Mouse (Mus musculus): ENCODE data around the gene Atox1. TPM values are rescaled to one million over a fixed set of nuclear protein-coding genes. Genes with fewer than 3 reads are reported as not detected.

Atox1 gene
- polyA plus RNA-seq, 1 experiment from 2014 or later, result 340 TPM

DNA sequence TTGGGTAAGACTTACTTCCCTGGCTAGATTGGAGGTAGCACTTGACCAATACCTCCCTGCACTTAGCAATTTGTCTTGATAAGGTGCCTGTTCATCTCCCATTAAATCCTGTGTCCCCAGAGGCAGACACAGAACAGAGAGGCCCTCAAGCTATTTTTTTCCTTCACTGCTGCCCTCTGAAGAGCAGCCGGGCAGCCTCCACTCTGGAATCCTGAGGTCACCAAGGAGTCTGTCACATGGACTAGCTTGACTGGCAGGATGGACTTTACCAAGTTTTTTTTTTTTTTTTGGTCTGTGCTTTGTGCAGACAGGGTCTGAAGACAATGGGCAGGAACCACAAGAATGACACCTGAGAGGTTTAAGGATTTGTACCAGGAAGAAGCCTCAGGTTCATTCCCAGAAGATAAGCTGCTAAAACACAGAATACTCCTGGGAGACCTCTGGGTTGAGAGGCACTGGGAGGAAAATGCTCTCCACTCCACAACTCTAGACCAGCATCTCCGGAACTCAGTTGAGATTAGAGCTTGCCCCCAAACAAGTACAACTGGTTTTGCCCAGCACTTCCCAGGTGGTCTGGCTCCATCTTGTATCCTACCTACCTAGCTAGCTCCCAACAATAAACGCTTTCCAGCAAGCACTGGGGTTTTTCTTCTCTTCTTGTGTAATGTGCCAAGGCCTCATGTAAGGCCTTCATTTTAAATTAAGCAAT is 1.0 kb downstream of the Atox1 start:
- Histone ChIP-seq H3K9ac (peak overlapping the region; percentile 61), H3K27ac (no peak overlapping the region), H3K4me3 (replicated peaks; ENCODE audit: low read length) (peak overlapping the region; percentile 62), H3K9me3 (ENCODE audit: control insufficient read depth, low read length) (no peaks in the 10 kb centered on the region), H3K4me2 (replicated peaks) (peak overlapping the region; percentile 82), H3K4me1 (replicated peaks; ENCODE audit: control insufficient read depth, insufficient read depth, low read length) (peaks cover 22% of the 10 kb centered on the region), H3K27me3 (ENCODE audit: control insufficient read depth, insufficient read depth, low read length) (no peaks in the 10 kb centered on the region), H3K36me3 (replicated peaks; ENCODE audit: control insufficient read depth, insufficient read depth) (0 out of 2 replicates have a peak, but pooled peaks cover 2% of the 10 kb centered on the region)
- 29% methylated on average over 3 of the region's 3 CpGs for WGBS
- no peak for DNase-seq (ENCODE audit: low spot score)
- ATAC-seq (ENCODE audit: low FRiP score), result no peak

DNA sequence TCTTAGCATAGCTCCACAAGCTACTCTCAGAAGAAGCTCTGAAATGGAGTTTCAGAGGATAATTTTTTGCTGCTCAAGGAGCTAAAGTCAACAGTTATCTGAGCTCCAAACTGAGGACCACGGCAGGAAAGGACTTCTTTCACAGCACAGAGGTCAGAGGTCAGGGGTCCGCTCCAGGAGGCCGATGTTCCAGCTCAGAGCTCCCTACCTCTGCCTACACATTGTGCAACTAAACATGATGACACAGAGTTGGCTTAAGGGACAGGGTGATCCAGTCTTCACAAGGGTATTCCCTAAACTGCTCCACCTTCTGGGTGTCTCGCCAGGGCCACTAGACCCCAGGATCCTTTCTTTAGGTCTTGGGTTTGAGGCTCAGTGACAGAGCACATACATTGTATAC is 2.5 kb downstream of the Atox1 start:
- Histone ChIP-seq H3K4me3 (replicated peaks; ENCODE audit: low read length) (no peak overlapping the region), H3K4me2 (replicated peaks) (no peak overlapping the region), H3K4me1 (replicated peaks; ENCODE audit: control insufficient read depth, insufficient read depth, low read length) (peaks cover 22% of the 10 kb centered on the region), H3K27me3 (ENCODE audit: control insufficient read depth, insufficient read depth, low read length) (no peaks in the 10 kb centered on the region), H3K9ac (no peak overlapping the region), H3K9me3 (ENCODE audit: control insufficient read depth, low read length) (no peaks in the 10 kb centered on the region), H3K36me3 (replicated peaks; ENCODE audit: control insufficient read depth, insufficient read depth) (peaks cover 5% of the 10 kb centered on the region; the same call in 1 of the 2 replicates), H3K27ac (no peak overlapping the region)
- ATAC-seq (ENCODE audit: low FRiP score) (no peak), DNase-seq (ENCODE audit: low spot score) (no peak)
- 51% methylated on average over 4 of the region's 4 CpGs for whole genome bisulfite sequencing

GRCm38 (mm10) chr11:55455166-55455565 is 5.9 kb downstream of the Atox1 start:
- 81% methylated on average over 2 of the region's 2 CpGs for WGBS
- H3K4me3 ChIP-seq (replicated peaks; ENCODE audit: low read length), result no peak overlapping the region
- no peaks in the 10 kb centered on the region for H3K27me3 ChIP-seq (ENCODE audit: control insufficient read depth, insufficient read depth, low read length)
- no peaks in the 10 kb centered on the region for H3K9me3 ChIP-seq (ENCODE audit: control insufficient read depth, low read length)
- H3K4me2 ChIP-seq (replicated peaks), result no peak overlapping the region
- DNase-seq (ENCODE audit: low spot score) (no peak), ATAC-seq (ENCODE audit: low FRiP score) (no peak)
- H3K4me1 ChIP-seq (replicated peaks; ENCODE audit: control insufficient read depth, insufficient read depth, low read length), result peaks cover 17% of the 10 kb centered on the region
- H3K9ac ChIP-seq, result no peak overlapping the region
- no peak overlapping the region for H3K27ac ChIP-seq
- peaks cover 15% of the 10 kb centered on the region; the same call in 1 of the 2 replicates for H3K36me3 ChIP-seq (replicated peaks; ENCODE audit: control insufficient read depth, insufficient read depth)

DNA sequence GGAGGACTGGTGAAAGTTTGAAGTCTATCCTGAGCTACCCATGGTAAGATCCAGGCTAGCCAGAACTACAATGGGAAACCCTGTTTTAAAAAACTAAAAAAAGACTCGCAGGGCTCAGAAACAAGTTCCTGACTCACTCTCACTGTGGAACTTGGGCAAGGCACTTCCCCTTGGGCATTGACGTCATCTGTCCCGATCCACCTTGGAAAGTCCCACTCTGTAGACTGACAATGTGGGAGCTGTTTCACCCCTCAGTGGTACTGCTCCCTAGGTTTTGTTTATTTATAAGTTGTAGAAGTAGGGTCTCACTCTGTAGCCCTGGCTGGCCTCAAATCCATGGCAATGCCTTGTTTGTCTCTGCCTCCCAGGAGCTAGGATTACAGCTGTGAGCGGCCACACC is 7.4 kb downstream of the Atox1 start:
- Histone ChIP-seq H3K9ac (no peak overlapping the region), H3K27ac (no peak overlapping the region), H3K9me3 (ENCODE audit: control insufficient read depth, low read length) (no peaks in the 10 kb centered on the region), H3K36me3 (replicated peaks; ENCODE audit: control insufficient read depth, insufficient read depth) (peaks cover 30% of the 10 kb centered on the region), H3K27me3 (ENCODE audit: control insufficient read depth, insufficient read depth, low read length) (no peaks in the 10 kb centered on the region), H3K4me1 (replicated peaks; ENCODE audit: control insufficient read depth, insufficient read depth, low read length) (0 out of 2 replicates have a peak, but pooled peaks cover 4% of the 10 kb centered on the region), H3K4me2 (replicated peaks) (no peak overlapping the region), H3K4me3 (replicated peaks; ENCODE audit: low read length) (no peak overlapping the region)
- DNase-seq (ENCODE audit: low spot score) (no peak), ATAC-seq (ENCODE audit: low FRiP score) (no peak)
- 82% methylated on average over 4 of the region's 4 CpGs for WGBS

DNA sequence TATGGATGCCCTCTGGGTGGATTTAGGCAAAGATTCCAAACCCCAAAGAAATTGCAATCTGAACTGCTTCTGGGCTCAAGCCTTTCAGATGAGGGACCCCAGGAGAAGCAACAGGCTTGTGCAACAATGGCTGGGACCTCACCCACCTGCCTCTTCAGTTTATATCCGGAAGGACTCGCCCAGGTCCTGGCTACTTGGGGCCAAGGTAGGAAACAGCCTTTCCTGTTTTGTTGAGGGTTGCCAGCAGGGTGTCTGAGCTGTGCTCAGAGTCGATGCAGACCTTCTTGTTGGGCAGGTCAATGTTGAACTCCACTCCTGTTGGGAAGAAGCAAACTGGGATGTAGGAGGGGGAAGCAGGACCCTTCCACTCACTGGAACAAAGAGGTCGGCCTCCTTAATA is 10.7 kb downstream of the Atox1 start:
- H3K4me2 ChIP-seq (replicated peaks), result no peak overlapping the region
- ATAC-seq (ENCODE audit: low FRiP score) (no peak), DNase-seq (ENCODE audit: low spot score) (no peak)
- no peak overlapping the region for H3K4me3 ChIP-seq (replicated peaks; ENCODE audit: low read length)
- H3K27me3 ChIP-seq (ENCODE audit: control insufficient read depth, insufficient read depth, low read length), result no peaks in the 10 kb centered on the region
- H3K36me3 ChIP-seq (replicated peaks; ENCODE audit: control insufficient read depth, insufficient read depth), result peaks cover 42% of the 10 kb centered on the region
- H3K9me3 ChIP-seq (ENCODE audit: control insufficient read depth, low read length), result no peaks in the 10 kb centered on the region
- H3K9ac ChIP-seq, result no peak overlapping the region
- 68% methylated on average over 4 of the region's 4 CpGs for WGBS
- no peak overlapping the region for H3K27ac ChIP-seq
- H3K4me1 ChIP-seq (replicated peaks; ENCODE audit: control insufficient read depth, insufficient read depth, low read length), result no peaks in the 10 kb centered on the region

- no peaks in the 10 kb centered on the region for H3K27me3 ChIP-seq (ENCODE audit: control insufficient read depth, insufficient read depth, low read length)
These were observed 11.5 kb downstream of the Atox1 start for GRCm38 (mm10) chr11:55449531-55449930.

DNA sequence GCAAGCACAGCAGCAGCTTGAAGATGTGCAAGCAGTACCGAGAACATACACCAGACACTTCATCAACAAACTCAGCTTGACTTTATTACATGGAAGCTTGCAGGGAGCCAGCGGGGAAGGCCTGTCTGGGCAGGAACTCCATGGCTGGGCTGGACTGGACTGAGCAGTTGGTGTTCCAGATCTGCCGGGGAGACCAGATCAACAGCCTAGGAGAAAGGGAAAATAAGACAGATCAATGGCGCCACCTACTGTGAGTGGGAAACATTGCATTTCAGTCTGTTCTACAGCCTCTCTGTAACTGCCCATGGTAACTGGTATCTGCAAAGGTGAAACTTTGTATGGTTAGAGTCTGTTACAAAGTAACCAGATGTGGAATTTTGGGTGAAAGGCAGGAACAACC is 14.5 kb downstream of the Atox1 start:
- Histone ChIP-seq H3K27ac (no peak overlapping the region), H3K27me3 (ENCODE audit: control insufficient read depth, insufficient read depth, low read length) (no peaks in the 10 kb centered on the region), H3K4me1 (replicated peaks; ENCODE audit: control insufficient read depth, insufficient read depth, low read length) (no peaks in the 10 kb centered on the region), H3K4me2 (replicated peaks) (no peak overlapping the region), H3K4me3 (replicated peaks; ENCODE audit: low read length) (no peak overlapping the region), H3K9ac (no peak overlapping the region), H3K36me3 (replicated peaks; ENCODE audit: control insufficient read depth, insufficient read depth) (peaks cover 36% of the 10 kb centered on the region), H3K9me3 (ENCODE audit: control insufficient read depth, low read length) (no peaks in the 10 kb centered on the region)
- peak; percentile 76; the same call in 1 of the 2 replicates for ATAC-seq (ENCODE audit: low FRiP score)
- 28% methylated on average over 4 of the region's 4 CpGs for WGBS
- DNase-seq (ENCODE audit: low spot score), result peak; percentile 86

More at GRCm38 (mm10) chr11:55449531-55449930, 11.5 kb downstream of the Atox1 start:
- H3K4me1 ChIP-seq (replicated peaks; ENCODE audit: control insufficient read depth, insufficient read depth, low read length), result no peaks in the 10 kb centered on the region
- no peak for ATAC-seq (ENCODE audit: low FRiP score)
- no peaks in the 10 kb centered on the region for H3K9me3 ChIP-seq (ENCODE audit: control insufficient read depth, low read length)
- 82% methylated on average over 7 of the region's 7 CpGs for WGBS
- peaks cover 39% of the 10 kb centered on the region for H3K36me3 ChIP-seq (replicated peaks; ENCODE audit: control insufficient read depth, insufficient read depth)
- no peak overlapping the region for H3K9ac ChIP-seq
- DNase-seq (ENCODE audit: low spot score), result no peak
- no peak overlapping the region for H3K4me3 ChIP-seq (replicated peaks; ENCODE audit: low read length)
- H3K27ac ChIP-seq, result no peak overlapping the region
- no peak overlapping the region for H3K4me2 ChIP-seq (replicated peaks)

- DNase-seq (ENCODE audit: low spot score) (peak; percentile 94), ATAC-seq (ENCODE audit: low FRiP score) (no peak)
- 0% methylated on average over 1 of the region's 1 CpGs for WGBS
These were observed 16.3 kb downstream of the Atox1 start for GRCm38 (mm10) chr11:55444772-55445171.

DNA sequence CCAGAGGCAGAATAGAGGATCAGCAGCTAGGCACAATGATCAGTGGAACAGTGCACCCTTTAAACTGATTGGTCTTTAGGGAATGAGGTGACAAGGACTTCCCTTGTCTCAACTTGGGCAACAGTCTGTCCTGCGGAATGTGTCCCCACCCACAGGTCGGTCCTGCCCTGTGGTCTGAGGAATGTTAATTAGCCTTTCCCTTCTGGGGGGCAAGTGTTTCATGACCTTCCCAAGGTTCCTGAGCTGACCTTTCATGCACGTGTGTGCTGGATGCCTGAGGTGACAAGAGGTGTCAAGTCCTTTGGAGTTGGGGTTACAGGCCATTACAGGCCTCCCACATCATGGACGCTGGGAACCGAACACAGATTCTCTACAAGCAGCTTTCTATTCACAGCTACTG is 21.3 kb downstream of the Atox1 start:
- 53% methylated on average over 5 of the region's 5 CpGs for WGBS
- Histone ChIP-seq H3K27ac (no peak overlapping the region), H3K4me2 (replicated peaks) (no peak overlapping the region), H3K9me3 (ENCODE audit: control insufficient read depth, low read length) (no peaks in the 10 kb centered on the region), H3K4me1 (replicated peaks; ENCODE audit: control insufficient read depth, insufficient read depth, low read length) (no peaks in the 10 kb centered on the region), H3K9ac (no peak overlapping the region), H3K4me3 (replicated peaks; ENCODE audit: low read length) (no peak overlapping the region), H3K36me3 (replicated peaks; ENCODE audit: control insufficient read depth, insufficient read depth) (no peaks in the 10 kb centered on the region), H3K27me3 (ENCODE audit: control insufficient read depth, insufficient read depth, low read length) (no peaks in the 10 kb centered on the region)
- DNase-seq (ENCODE audit: low spot score) (no peak), ATAC-seq (ENCODE audit: low FRiP score) (no peak)

More at GRCm38 (mm10) chr11:55444772-55445171, 16.3 kb downstream of the Atox1 start:
- H3K27ac ChIP-seq, result no peak overlapping the region
- peaks cover 25% of the 10 kb centered on the region for H3K36me3 ChIP-seq (replicated peaks; ENCODE audit: control insufficient read depth, insufficient read depth)
- no peak overlapping the region for H3K9ac ChIP-seq
- H3K27me3 ChIP-seq (ENCODE audit: control insufficient read depth, insufficient read depth, low read length), result no peaks in the 10 kb centered on the region
- no peaks in the 10 kb centered on the region for H3K4me1 ChIP-seq (replicated peaks; ENCODE audit: control insufficient read depth, insufficient read depth, low read length)
- H3K9me3 ChIP-seq (ENCODE audit: control insufficient read depth, low read length), result no peaks in the 10 kb centered on the region
- no peak overlapping the region for H3K4me2 ChIP-seq (replicated peaks)
- H3K4me3 ChIP-seq (replicated peaks; ENCODE audit: low read length), result no peak overlapping the region

Data from hindbrain, embryonic 14.5 days (tissue).